Mouse (Mus musculus) spleen, postnatal 36 days (tissue): ENCODE results near the gene Tlx2.

Source experiments
- DNase-seq, 2 experiments: peaks; one replicate each; pipeline ENCODE4 v3.0.0; 2022; ENCODE audit warnings: low spot score in 2 of 2, mixed read lengths in 1 of 2

Gene Tlx2

GRCm38 (mm10) chr6:83070247-83070310 is at the start of gene Tlx2:
TSS of gene Tlx2 (minus strand) at chr6:83070293.
- no peak for DNase-seq

GRCm38 (mm10) chr6:83119734-83120051 is 49.6 kb upstream of the Tlx2 start:
- no peak for DNase-seq

- DNase-seq = no peak
Measured at GRCm38 (mm10) chr6:83118825-83119733, 49.0 kb upstream of the Tlx2 start.

GRCm38 (mm10) chr6:83118369-83118768 is 48.3 kb upstream of the Tlx2 start:
- DNase-seq = no peak

- DNase-seq = no peak
Measured at GRCm38 (mm10) chr6:83117616-83118015, 47.5 kb upstream of the Tlx2 start.

- DNase-seq = no peak
Measured at GRCm38 (mm10) chr6:83117165-83117438, 47.0 kb upstream of the Tlx2 start.

GRCm38 (mm10) chr6:83116373-83117164 is 46.5 kb upstream of the Tlx2 start:
- DNase-seq = no peak

GRCm38 (mm10) chr6:83115682-83116372 is 45.7 kb upstream of the Tlx2 start:
- DNase-seq = no peak

- DNase-seq = peak; percentile 94 to 95
Measured at GRCm38 (mm10) chr6:83115011-83115671, 45.0 kb upstream of the Tlx2 start, which contains the start of gene Mogs. TSS of gene Mogs (plus strand) at chr6:83115496.

GRCm38 (mm10) chr6:83111510-83112136 is 41.5 kb upstream of the Tlx2 start:
- DNase-seq = no peak

GRCm38 (mm10) chr6:83108762-83109668 is 38.9 kb upstream of the Tlx2 start, which contains the start of gene Mrpl53:
TSS of gene Mrpl53 (plus strand) at chr6:83109040.
- peak; percentile 74 to 77 for DNase-seq

GRCm38 (mm10) chr6:83107566-83108400 is 37.7 kb upstream of the Tlx2 start:
- peak; percentile 69 to 81 for DNase-seq

- no peak for DNase-seq
Measured at GRCm38 (mm10) chr6:83104158-83104557, 34.1 kb upstream of the Tlx2 start.

GRCm38 (mm10) chr6:83103130-83103650 is 33.1 kb upstream of the Tlx2 start:
- no peak for DNase-seq

GRCm38 (mm10) chr6:83101688-83102556 is 31.8 kb upstream of the Tlx2 start:
- peak; percentile 63 to 68 for DNase-seq

- peak; percentile 92 to 95 for DNase-seq
Measured at GRCm38 (mm10) chr6:83101316-83101687, 31.2 kb upstream of the Tlx2 start, which contains the start of the genes Ccdc142 and Gm42688. TSS of gene Ccdc142 (plus strand) at chr6:83101601. TSS of gene Gm42688 (plus strand) at chr6:83101617.

- no peak for DNase-seq
Measured at GRCm38 (mm10) chr6:83098411-83098810, 28.3 kb upstream of the Tlx2 start.

- DNase-seq = no peak
Measured at GRCm38 (mm10) chr6:83095968-83096367, 25.9 kb upstream of the Tlx2 start.
